Mouse (Mus musculus) spleen, postnatal 4 days (tissue): ENCODE measurements around the gene Actn4.
"Not testable (repeated sequence)": the region's sequence is repeated elsewhere in the genome, so short reads cannot be mapped to it uniquely, and the experiment has no call there.

Source experiments
- DNase-seq, 2 experiments: peaks; one replicate each; pipeline ENCODE4 v3.0.0; 2022; ENCODE audit warnings: low spot score in 2 of 2

Gene Actn4

DNA sequence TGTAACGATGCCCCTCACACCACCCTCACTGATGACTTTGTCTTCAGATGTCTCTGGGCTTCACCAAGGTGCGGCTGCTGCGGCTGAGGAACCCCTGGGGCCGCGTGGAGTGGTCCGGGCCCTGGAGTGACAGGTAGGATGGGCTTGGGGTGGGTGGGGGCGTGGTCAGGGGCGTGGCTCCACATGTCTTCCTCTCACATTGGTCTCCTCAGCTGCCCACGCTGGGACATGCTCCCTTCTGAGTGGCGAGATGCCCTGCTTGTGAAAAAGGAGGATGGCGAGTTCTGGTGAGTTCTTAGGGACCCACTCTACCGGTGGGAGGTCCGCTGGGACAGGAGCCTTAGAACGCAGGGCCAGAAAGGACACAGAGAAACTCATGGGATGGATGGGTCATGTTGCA is 75.7 kb downstream of the Actn4 start:
- DNase-seq: no peak

DNA sequence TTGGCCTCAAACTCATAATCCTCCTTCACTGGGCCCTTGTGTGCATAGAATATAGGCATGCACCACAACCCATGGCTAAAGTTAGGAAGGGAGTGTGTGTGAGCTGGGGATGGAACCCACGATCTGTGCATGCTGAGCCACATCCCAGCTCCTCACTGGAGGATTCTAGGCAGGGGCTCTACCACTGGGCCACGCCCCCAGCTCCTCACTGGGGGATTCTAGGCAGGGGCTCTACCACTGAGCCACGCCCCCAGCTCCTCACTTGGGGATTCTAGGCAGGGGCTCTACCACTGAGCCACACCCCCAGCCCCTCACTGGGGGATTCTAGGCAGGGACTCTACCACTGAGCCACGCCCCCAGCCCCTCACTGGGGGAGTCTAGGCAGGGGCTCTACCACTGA is 78.4 kb downstream of the Actn4 start:
- DNase-seq: not testable (repeated sequence)

DNA sequence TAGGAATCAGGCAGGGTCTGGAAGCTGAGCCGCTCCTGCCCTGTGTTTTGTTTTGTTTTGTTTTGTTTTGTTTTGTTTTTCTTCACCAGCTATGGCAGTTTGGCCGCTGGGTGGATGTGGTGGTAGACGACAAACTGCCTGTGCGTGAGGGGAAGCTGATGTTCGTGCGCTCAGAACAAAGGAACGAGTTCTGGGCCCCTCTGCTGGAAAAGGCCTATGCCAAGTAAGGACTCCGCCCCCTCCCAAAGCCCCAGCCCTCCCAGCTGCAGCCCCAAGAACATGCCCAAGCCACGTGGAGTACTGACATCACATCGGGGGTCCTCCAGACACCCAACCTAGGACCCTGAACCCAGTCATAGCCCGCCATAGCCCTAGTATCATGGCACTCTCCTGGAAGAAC is 79.1 kb downstream of the Actn4 start:
- no peak for DNase-seq

DNA sequence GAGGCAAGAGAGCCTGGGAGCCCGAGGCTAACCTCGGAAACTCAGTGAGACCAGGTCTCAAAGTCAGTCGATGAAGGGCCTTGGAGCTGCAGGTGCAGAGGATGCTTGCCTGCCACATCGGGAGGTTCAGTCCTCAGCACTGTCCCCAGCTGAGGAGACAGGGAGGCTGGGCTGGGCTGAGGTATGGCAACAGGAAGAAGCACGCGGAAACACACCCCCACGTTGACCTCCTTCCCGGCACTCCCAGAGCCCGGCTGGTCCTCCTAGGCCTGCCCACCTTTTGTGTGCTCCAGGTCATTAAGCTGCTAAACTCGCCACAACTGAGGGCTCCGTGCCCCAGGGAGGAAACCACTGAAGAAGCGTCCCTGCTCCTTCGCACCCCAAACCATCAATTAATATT is 80.9 kb downstream of the Actn4 start, which contains the start of gene Capn12:
Capn12 (plus strand) TSS at position 224 of the 400 bp plus-strand sequence.
- DNase-seq: no peak

DNA sequence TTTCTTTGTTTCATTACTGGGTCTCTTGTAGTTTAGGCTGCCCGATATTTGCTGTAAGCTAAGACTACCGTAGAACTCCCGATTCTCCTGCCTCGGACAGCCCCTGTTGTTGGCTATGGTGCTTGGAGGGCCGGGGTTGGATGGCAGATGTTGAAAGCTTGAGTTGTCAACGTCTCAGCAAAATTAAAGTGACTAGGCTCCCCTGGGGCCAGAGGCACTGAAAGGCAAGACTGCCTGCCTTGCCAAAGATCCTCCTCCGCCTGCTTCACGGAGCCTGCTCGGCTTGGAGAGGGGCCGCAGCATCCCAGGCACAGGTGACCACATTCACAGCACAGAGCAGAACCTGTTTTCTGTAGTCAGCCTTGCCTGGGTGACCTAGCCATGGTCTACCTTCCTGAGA is 81.6 kb downstream of the Actn4 start:
- no peak for DNase-seq

DNA sequence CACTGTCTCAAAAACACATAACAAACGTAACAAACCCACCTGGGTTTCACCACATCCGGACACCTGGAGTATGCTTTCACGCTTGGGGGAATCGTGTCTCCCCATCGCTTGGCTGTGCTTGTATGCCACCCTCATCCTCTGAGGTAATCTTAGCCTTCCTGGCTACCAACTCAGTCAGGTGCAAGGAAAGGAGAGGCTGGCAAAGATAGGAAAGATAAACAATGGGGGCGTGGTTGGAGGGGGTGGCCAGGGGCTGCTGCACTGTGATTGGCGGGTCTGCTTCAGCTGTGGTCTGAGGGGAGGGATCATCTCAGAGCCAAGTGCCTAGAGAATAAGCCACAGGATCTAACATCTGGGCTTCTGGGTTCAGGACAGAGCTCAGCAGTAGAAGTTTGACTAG is 82.5 kb downstream of the Actn4 start:
- DNase-seq: no peak

DNA sequence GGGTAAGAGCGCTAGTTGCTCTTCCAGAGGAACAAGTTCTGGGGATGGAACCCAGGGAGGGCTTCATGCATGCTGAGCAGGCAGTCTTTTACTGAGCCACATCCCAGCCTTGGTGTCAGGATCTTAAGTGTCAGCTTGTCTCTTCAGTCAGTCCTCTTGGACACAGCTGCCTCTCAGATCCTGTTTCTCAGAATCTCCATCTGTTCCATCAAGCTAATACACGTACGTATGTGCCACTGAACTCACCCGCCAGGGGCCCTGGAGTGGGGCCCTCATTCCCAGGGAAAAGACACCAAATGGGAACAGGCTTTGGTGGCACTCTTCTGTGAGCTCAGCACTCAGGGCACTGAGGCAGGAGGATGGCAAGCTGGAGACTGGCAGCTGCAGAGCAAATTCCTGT is 84.3 kb downstream of the Actn4 start:
- DNase-seq: no peak

DNA sequence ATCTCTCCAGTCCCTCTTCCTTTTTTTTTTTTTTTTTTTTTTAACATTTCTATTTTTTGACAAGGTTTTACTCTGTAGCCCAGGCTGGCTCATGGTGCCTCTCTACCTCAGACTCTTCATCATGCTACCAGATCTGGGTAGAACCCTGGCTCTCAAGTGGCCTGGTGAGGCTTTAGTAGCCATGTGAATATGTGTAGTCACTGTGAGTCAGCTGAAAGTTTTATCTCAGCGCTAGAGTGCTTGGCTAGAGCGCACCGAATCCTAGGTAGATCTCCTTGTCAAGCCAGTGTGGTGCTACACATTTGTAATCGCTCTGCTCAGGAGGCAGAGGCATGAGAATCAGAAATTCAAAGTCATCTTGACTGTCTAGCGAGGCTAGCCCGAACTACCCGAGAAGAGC is 85.0 kb downstream of the Actn4 start:
- no peak for DNase-seq

DNA sequence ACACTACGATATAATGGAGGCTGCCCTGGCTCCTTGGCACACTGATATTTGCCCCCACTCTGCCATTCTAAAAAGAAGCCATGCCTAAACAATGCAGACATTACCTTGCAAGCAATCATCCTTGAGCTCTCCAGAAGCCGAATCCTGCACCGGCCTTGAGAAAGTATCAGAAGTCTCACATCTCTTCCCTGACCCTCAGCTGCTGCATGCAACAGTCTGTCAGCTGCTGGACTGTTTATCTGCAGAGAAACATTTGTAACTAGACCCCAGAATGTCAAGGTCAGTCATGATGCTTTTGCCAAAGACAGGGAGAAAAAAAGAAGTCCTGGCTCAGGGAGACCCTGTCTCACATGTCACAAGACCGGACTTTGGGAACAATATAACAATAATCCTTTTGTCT is 86.0 kb downstream of the Actn4 start:
- no peak for DNase-seq

DNA sequence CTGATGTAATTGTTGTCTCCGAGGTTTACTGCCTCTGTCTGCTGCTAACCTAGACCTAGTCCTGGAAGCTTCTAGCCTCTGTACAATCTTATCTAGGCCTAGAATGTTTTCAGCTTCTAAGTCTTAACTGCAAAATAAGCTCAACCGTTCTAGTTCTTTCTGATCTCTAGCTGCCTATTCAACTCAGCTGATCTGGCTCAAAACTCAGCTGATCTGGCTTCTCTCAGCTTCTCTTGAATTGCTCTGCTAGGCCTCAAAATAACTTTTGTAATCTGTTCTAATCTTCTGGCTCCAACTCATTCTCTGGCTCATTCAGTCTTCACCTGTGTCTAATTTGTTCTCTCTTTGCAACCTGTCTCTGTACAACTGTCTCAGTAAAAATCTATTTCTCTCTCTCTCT is 87.6 kb downstream of the Actn4 start:
- no peak for DNase-seq

DNA sequence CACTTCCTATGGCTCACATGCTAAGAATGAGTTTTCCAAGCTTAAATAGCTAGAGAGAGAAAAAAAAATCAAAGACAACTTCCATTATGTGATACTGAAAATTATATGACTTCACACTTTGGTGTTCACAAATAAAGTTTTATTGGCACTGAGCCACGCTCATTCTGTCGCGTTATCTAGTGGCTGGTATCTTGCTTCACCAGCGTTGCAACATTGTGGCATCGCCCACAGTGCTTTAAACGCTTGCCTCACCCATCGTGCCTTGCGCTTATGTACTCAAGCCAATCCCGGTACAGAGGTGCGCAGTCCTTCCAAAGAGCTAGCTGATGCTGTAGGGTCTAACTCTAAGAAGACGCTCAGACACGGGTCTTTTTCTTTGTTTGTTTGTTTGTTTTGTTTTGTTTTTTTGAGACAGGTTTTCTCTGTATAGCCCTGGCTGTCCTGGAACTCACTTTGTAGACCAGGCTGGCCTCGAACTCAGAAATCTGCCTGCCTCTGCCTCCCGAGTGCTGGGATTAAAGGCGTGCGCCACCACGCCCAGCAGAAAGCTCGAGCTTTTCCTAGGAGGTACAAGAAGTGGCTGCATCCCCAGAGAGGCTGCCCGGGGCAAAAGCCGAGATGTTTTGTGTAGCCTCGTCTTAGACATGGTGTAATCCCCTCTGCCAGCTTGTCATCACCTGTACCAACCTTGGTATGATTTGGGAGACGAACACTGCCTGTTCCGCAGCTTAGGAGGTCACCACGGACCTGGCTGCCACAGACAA is 91.1 kb downstream of the Actn4 start:
- DNase-seq: no peak

DNA sequence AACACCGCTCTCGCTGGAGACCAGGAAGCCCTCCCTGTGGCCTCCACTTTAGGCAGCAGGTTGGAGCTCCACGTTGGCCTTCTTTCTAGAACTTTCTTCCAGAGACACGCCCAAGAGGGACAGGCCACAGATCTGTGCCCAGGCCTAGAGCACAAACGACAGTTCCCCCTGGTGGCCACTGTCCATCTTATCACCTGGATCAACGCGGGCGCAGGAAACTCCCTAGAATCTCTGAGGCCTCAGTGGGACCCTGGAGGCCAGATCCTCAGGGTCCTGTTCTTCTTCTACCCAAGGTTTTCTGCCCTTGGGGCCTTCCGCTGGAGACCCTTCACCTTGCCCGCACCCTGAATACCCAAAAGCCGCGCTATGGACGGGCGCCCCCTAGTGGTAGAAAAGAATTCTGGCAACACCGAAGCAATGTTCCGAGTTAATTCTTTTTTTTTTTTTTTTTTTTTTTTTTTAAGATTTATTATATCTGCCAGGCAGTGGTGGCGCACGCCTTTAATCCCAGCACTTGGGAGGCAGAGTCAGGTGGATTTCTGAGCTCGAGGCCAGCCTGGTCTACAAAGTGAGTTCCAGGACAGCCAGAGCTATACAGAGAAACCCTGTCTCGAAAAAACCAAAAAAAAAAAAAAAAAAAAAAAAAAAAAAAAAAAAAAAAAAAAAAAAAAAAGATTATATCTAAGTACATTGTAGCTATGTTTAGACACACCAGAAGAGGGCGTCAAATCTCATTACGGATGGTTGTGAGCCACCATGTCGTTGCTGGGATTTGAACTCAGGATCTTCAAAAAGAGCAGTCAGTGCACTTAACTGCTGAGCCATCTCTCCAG is 94.4 kb downstream of the Actn4 start:
- peak; percentile 76 to 91 for DNase-seq

DNA sequence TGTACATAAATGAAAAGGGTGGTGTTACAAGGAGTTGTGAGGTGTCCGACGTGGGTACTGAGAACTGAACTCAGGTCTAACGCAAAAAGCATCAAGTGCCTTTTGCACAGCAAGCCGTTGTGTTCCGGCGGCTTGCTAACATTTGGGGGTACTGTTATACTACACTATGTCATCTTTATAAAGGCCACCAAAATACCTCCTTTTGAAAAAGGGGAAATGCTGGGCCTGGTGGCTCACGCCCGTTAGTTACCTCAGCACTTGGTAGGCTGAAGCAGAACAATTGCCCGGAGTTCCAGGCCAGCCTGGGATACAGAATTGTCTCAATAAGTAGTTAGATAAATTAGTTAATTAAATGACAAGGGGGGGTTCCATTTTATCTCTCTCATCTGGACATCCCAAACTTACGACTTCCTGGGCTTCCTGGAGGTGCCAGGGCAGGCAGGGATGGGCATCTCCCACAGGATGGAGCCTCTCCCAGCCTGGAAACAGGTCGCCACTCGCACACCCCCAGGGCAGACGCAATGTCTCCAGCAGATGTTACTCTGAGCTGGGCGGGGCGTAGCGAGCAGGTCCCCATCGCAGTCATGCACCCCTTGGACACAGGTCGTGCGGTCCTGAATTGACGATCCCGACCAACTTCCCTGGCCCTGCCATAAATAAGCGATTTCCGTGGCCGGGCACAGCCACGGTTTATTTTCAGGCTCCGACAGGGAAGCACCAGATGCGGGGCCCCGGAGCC is 95.2 kb downstream of the Actn4 start:
- no peak for DNase-seq

DNA sequence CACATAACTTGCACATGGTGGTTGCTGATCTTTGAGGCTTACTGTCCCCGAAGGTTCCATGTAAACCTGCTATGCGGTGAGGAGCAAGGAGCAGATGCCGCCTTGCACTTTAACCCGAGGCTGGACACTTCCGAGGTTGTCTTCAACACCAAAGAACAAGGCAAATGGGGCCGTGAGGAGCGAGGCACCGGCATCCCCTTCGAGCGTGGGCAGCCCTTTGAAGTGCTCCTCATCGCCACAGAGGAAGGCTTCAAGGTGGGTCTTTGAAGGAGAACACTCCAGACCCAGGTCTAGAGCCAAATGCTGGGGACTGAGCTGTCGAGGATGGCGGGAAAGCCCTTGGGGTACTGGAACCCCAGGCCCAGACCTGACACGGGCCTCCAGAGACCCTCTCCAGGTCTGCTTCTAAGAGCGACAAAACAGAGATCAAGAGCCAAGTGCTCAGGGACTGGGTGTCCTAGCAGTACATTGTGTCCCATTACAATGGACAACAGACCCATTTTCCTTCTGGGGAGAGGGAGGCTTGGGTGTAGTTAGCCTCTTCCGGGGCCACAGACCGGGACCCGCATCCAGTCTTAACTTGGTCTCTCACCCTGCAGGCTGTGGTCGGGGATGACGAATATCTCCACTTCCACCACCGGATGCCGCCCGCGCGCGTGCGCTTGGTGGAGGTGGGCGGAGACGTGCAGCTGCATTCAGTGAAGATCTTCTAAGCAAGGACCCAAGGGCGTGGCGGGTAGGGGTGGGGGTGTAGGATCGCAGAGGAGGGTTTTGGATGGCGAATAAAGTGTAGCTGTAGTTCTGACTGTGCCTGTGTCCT is 96.4 kb downstream of the Actn4 start:
- peak; percentile 87 to 91 for DNase-seq

DNA sequence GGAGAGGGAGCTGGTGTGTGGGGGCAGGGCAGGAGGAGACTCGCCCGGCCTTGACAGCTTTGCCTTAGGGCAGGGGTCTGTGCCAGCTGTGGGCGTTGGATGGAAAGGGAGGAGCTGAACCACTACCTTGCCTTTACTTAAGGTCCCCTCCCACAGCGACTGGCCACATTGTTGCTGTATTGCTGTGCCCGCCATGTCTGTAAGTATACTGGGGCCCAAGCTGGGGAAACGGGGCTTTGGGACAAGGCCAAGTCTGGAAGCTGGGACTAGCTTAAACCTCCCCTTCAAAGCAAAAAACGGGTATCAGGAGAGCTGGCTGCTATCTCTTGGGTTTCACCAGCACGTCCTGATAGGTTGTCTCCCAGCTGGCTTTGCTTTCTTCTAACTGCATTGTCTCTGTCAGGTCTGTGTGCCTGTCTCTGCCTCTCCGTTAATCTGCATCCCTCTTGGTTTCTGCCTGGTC is 97.8 kb downstream of the Actn4 start:
- no peak for DNase-seq

DNA sequence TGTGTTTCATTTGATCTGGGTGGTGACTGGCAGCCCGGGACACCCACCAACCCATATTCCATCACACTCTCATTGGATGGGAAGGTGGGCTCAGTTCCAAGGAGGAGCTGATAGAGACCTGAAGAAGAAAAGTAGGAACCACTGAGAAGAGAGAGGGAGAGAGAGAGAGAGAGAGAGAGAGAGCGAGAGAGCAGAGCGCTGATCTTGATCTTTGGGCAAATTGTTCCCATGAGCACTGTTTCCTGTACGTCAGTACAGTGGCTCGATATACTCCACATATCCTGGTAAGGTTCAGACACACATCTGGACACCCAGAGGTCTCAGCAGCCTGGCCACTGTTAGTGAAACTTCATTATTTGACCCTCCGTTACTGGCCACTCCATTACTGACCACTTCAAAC is 98.6 kb downstream of the Actn4 start, which contains the start of gene Lgals7:
Lgals7 (plus strand) TSS at position 314 of the 400 bp plus-strand sequence.
- DNase-seq: no peak

DNA sequence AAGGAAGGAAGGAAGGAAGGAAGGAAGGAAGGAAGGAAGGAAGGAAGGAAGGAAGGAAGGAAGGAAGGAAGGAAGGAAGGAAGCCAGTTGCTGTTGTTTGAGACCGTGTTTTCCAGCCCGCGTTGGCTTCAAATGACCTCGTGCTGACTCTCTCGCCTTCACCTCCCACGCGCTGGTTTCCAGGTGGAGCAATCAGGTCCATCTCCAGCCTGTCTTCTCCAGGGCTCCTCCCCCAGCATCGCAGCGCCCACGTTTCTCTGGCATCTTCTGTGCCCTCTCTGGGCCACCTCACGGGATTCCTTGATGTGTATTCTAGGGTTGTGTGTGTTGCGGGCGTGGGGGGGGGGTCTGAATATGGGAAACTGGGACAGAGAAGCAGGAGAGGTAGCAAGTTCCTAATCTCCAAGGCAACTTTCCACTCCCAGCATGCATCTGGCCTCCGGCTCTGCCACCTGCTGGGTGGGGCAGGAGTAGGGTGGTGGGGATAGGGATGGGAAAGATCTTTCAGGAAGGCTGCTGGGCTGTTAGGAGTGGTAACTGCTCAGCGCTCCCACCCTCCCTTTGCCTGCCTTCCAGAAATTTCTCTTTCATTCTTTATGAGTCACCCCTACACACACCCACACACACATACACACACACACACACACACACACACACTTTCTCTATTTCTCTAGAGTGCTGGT is 99.2 kb downstream of the Actn4 start:
- DNase-seq: no peak

DNA sequence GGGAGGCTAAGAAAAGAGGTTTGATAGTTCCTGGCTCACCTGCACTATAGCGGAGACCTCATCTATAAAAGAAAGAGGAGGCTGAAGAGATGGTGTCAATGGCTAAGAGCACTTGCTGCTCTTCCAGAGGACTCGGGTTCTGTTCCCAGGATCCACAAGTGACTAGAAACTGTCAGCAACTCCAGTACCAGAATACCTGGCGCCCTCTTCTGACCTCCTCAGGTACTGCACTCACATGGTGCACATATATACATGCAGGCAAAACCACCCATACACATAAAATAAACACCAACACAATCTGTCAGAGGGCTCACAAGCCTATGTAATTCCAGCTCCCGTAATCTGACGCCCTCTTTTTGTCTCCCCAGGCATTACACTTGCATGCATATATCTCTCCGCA is 101.2 kb downstream of the Actn4 start:
- DNase-seq: no peak

DNA sequence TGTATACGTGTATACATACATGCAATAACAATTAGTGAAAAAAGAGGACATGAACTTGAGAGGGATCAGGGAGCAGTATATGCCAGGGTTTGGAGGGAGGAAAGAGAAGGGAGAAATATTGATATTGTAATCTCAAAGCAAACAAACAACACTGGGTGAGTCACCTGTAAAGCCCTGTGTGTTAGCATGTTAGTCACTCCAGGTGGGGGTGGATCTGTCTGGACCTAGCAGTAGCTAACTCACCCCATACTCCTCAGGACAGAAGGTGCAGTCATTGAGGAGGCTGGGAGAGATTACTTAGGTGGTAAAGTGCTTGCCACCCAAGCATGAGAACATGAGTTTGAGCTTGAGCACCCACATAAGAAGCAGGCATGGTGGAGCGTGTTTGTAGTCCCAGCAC is 102.2 kb downstream of the Actn4 start:
- DNase-seq: no peak

DNA sequence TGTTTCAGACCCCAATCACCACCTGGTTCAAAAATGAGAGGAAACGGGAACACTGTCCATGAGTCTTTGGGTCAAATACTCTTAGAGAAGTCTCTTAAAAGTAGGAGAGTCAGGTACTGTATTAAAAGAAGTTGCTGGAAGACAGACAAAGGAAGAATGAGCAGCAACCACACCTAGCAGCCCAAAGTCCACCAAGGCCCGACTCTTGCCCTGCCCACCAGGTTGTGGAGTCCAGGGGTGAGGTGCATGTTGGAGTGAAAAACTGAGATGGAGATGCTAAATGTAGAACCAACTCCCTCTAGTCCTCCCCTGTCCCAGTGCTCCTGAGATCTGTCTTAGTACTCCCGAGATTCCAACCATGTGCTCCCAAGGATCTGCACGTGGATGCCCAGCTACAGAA is 111.5 kb downstream of the Actn4 start:
- no peak for DNase-seq

DNA sequence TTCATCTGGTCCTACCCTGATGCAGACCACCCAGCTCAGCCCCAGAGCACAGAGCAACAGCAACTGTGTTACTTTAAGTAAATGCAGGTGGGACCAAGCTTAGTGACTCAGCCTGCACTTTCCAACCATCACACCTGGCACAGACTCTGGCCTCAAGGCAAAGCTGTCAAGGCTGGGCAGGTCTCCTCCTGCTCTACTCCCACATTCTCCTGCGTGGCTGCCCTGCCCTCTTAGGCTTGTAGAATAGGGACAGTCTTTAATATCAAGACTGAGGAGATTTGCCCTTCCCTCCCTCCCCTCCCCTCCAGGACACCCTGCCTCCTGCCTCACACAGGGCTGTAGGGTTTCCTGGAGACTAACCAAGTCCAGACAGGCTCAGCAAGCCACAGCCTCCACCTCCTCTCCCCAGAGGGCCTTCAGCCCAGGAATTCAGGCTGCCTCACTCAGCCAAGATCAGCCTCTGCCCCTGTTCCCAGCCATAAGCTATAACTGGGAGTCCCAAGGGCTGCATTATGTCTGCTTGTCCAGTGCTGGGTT is 112.4 kb downstream of the Actn4 start:
- DNase-seq: no peak
